Mouse (Mus musculus) hindbrain, embryonic 12.5 days (tissue): ENCODE results near the gene Nr4a2. TPM values are rescaled to one million over a fixed set of nuclear protein-coding genes. Genes with fewer than 3 reads are reported as not detected.

Source experiments
- ATAC-seq: fragments of 200-750 bp; cut with Nextera tagmentation; 2 replicates; pipeline ENCODE4 v1.8.0; 2017; ENCODE audit warnings: moderate TSS enrichment; ENCODE audit not compliant: low FRiP score
- H3K27ac ChIP-seq: fragments of 300-500 bp; sonication (generic); 2 replicates; pipeline ENCODE4 v1.5.1; 2016; ENCODE audit warnings: mild to moderate bottlenecking
- H3K27me3 ChIP-seq: fragments of 300-500 bp; sonication (generic); 2 replicates; pipeline ENCODE4 v1.6.1; 2016; ENCODE audit warnings: mild to moderate bottlenecking
- H3K36me3 ChIP-seq: fragments of 300-500 bp; sonication (generic); 2 replicates; pipeline ENCODE4 v1.6.1; 2016; ENCODE audit warnings: mild to moderate bottlenecking
- H3K4me1 ChIP-seq: fragments of 300-500 bp; sonication (generic); 2 replicates; pipeline ENCODE4 v1.6.1; 2016
- H3K4me2 ChIP-seq: fragments of 300-500 bp; sonication (generic); replicated peaks from 2 replicates; pipeline ENCODE4 v1.6.1; 2016; ENCODE audit warnings: mild to moderate bottlenecking
- H3K4me3 ChIP-seq: fragments of 300-500 bp; sonication (generic); 2 replicates; pipeline ENCODE4 v1.5.1; 2016; ENCODE audit warnings: mild to moderate bottlenecking
- H3K9ac ChIP-seq: fragments of 300-500 bp; sonication (generic); 2 replicates; pipeline ENCODE4 v1.6.1; 2016; ENCODE audit warnings: mild to moderate bottlenecking, moderate library complexity
- H3K9me3 ChIP-seq: fragments of 300-500 bp; sonication (generic); replicated peaks from 2 replicates; pipeline ENCODE4 v1.6.1; 2016; ENCODE audit warnings: mild to moderate bottlenecking
- WGBS: fragments of 180-500 bp; shearing (Covaris S2); methylation state at CpG from one replicate; pipeline ENCODE4 v1.1.7; 2016; 5-methylcytosine and 5-hydroxymethylcytosine counted together
- polyA plus RNA-seq: library from polyadenylated mRNA; unstranded; fragments of >200 nt; fragmentation: Nextera tagmentation; extraction: Ambion mirVana; gene quantifications from 2 replicates; pipeline ENCODE4 v1.2.1, GENCODE M21; 2016

The Nr4a2 gene
- 21.3 and 28.1 TPM in 2 replicates for polyA plus RNA-seq

- Histone ChIP-seq H3K9ac (peak within 1 kb of the TSS; percentile 89), H3K27ac (peak within 1 kb of the TSS; percentile 78), H3K27me3 (no peaks in the 10 kb centered on the region; the same call in 1 of the 2 replicates), H3K9me3 (no peaks in the 10 kb centered on the region), H3K4me2 (peak within 1 kb of the TSS; percentile 79), H3K4me3 (peak within 1 kb of the TSS; percentile 90), H3K4me1 (peaks cover 5% of the 10 kb centered on the region; the same call in 1 of the 2 replicates), H3K36me3 (no peaks in the 10 kb centered on the region)
- ATAC-seq, result peak; percentile 93
- 15% methylated on average over 27 of the region's 69 CpGs for WGBS
These were observed at the start of gene Nr4a2 for GRCm38 (mm10) chr2:57123991-57124840. Nr4a2 (minus strand) TSS chr2:57124003.

DNA sequence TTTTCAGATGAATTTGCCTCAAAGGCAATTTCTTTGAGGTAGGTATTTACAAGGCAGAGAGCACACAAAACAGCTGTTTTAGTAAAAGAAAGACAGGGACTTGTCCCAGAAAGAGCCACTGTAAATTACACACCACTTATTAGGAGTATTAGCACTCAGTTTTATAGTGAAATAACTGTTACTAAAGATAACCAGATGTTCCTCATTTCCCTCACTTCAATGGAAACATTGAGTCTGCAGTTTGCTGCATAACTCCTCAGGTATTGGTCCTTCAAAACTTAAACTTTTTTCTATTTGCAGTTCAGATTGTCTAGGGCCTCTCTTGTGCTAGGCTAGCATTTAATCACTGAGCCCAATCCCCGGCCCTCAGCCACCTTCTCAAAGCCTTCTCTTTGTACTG, 41.6 kb upstream of the Nr4a2 start:
- no peak overlapping the region for H3K27ac ChIP-seq
- H3K36me3 ChIP-seq, result no peaks in the 10 kb centered on the region
- no peaks in the 10 kb centered on the region for H3K27me3 ChIP-seq
- H3K4me1 ChIP-seq, result no peaks in the 10 kb centered on the region
- no peak overlapping the region for H3K4me2 ChIP-seq
- ATAC-seq, result no peak
- H3K9me3 ChIP-seq, result no peaks in the 10 kb centered on the region
- 83% methylated on average over 1 of the region's 1 CpGs for WGBS
- H3K9ac ChIP-seq, result no peak overlapping the region
- H3K4me3 ChIP-seq, result no peak overlapping the region

DNA sequence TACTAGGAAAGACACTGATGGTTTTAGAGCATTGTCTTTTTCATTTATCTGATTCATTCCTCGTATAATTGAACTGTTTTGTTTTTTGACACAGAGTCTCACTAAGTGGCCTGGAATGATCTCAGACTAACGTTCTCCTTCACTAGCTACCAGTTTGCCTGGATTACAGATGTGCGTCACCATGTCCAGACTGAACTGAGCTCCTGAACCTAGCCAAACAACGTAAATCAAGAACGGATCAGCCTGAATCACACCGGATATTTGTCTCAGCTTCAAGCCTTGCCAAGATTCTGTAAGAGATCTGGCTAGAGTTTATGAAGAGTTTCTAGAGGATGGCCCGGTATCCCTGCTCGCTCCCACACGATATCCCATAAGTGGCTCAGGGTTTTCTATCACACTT, 33.0 kb upstream of the Nr4a2 start:
- H3K4me1 ChIP-seq, result no peaks in the 10 kb centered on the region
- H3K36me3 ChIP-seq, result no peaks in the 10 kb centered on the region
- no peak overlapping the region for H3K9ac ChIP-seq
- H3K4me3 ChIP-seq, result no peak overlapping the region
- no peak for ATAC-seq
- H3K9me3 ChIP-seq, result no peaks in the 10 kb centered on the region
- no peak overlapping the region for H3K27ac ChIP-seq
- 88% methylated on average over 9 of the region's 9 CpGs for WGBS
- H3K4me2 ChIP-seq, result no peak overlapping the region
- H3K27me3 ChIP-seq, result no peaks in the 10 kb centered on the region

DNA sequence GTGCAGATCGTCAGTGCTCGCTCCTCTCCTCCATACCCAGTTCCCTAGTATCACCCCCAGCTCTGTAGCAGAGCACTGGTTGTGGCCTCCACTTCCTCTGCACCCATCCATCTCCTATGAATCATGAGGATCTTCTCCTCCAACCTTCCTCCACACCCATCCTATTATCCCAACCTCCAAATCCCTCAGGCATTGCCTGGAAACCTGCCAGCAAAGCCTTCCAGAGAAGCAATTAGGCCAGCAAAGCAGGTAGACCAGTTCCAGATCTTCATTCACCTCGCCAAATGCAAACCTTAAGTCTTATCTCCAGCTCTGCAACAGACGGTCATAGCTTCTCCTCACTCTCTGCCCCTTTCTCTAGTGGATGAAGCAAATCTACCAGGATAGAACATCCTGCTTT, 26.0 kb upstream of the Nr4a2 start:
- H3K36me3 ChIP-seq, result no peaks in the 10 kb centered on the region

DNA sequence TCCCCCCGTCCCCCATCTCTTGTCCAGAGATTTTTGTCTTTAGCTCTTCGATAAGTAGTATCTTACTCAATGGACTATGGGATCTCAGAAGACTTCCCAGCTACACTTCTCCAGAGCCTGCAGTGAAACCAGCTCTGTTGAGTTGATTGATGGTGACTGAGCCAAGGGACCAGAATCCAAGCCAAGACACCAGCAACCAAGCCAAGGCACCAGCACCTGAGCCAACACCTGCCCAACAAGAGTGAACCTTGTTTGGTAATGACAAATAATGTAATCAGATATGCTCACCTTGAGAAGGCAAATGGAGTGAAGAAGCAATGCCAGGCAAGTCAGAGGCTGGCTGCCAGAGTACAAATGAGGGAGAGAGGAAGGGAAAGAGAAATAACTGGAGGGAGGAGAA, 24.4 kb upstream of the Nr4a2 start:
- no peak for ATAC-seq
- no peaks in the 10 kb centered on the region for H3K9me3 ChIP-seq
- H3K4me1 ChIP-seq, result no peaks in the 10 kb centered on the region
- no peak overlapping the region for H3K4me3 ChIP-seq
- no peaks in the 10 kb centered on the region for H3K27me3 ChIP-seq
- H3K4me2 ChIP-seq, result no peak overlapping the region
- WGBS, result 83% methylated on average over 2 of the region's 2 CpGs
- no peaks in the 10 kb centered on the region for H3K36me3 ChIP-seq
- no peak overlapping the region for H3K27ac ChIP-seq
- H3K9ac ChIP-seq, result no peak overlapping the region

More for the DNA sequence above, 26.0 kb upstream of the Nr4a2 start:
- Histone ChIP-seq H3K9ac (no peak overlapping the region), H3K9me3 (no peaks in the 10 kb centered on the region), H3K4me2 (no peak overlapping the region), H3K4me3 (no peak overlapping the region), H3K27ac (no peak overlapping the region), H3K4me1 (no peaks in the 10 kb centered on the region), H3K27me3 (no peaks in the 10 kb centered on the region)
- WGBS, result 91% methylated on average over 4 of the region's 4 CpGs
- no peak for ATAC-seq

- H3K27me3 ChIP-seq, result no peaks in the 10 kb centered on the region
- no peak overlapping the region for H3K9ac ChIP-seq
- 94% methylated on average over 5 of the region's 5 CpGs for WGBS
These were observed 22.0 kb upstream of the Nr4a2 start for GRCm38 (mm10) chr2:57145646-57146421.

DNA sequence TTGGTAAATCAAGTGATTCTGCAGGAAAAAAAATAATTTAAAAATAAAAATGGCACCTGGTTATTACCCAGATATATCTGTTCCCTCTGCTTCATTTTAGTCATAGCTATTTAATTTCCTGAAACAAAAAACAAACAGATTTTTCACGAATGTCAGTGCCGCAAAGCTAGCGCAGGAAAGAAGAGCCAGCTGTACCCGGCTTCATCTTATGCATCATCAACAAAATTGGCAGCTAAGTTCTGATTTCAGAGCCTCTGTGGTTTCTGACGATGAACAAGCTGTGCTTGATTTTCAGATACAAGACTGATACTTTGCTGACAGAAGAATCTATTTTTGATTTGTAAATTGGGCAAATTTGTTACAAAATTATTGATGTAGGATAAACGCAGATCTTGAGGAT, 14.8 kb upstream of the Nr4a2 start:
- H3K4me3 ChIP-seq, result no peak overlapping the region
- H3K4me1 ChIP-seq, result no peaks in the 10 kb centered on the region
- WGBS, result 86% methylated on average over 6 of the region's 6 CpGs
- H3K9ac ChIP-seq, result no peak overlapping the region
- no peaks in the 10 kb centered on the region for H3K9me3 ChIP-seq
- no peaks in the 10 kb centered on the region for H3K36me3 ChIP-seq
- no peak overlapping the region for H3K27ac ChIP-seq
- H3K4me2 ChIP-seq, result no peak overlapping the region
- no peak for ATAC-seq
- H3K27me3 ChIP-seq, result no peaks in the 10 kb centered on the region

More at GRCm38 (mm10) chr2:57145646-57146421, 22.0 kb upstream of the Nr4a2 start:
- Histone ChIP-seq H3K4me2 (no peak overlapping the region), H3K27ac (no peak overlapping the region), H3K36me3 (no peaks in the 10 kb centered on the region), H3K4me3 (no peak overlapping the region), H3K4me1 (no peaks in the 10 kb centered on the region), H3K9me3 (no peaks in the 10 kb centered on the region)
- no peak for ATAC-seq

GRCm38 (mm10) chr2:57127461-57127860, 3.7 kb upstream of the Nr4a2 start:
- Histone ChIP-seq H3K9ac (no peak overlapping the region), H3K4me3 (no peak overlapping the region), H3K4me1 (peaks cover 5% of the 10 kb centered on the region; the same call in 1 of the 2 replicates), H3K9me3 (no peaks in the 10 kb centered on the region), H3K36me3 (no peaks in the 10 kb centered on the region), H3K4me2 (no peak overlapping the region), H3K27ac (no peak overlapping the region), H3K27me3 (no peaks in the 10 kb centered on the region)
- 78% methylated on average over 4 of the region's 4 CpGs for WGBS
- no peak for ATAC-seq

DNA sequence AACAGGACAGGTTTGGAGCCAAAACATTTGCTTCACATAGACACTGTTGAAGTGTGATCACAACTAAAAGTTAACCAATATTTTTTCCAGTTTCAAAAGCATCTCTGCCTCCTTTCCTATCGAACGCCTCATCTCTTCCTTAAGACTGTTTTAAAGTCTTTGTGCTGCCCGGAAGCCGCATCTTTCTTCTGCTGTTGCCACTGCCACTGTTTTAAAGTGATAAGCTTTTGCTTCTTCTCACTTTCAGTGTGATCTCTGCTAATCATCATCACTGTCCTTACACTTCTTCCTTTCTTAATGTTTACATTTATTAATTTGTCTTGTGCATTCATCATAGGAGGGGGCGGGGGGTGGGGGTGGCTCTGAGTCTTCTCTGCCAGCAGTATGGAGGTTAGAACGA, 2.1 kb upstream of the Nr4a2 start:
- no peak overlapping the region for H3K4me2 ChIP-seq
- H3K27me3 ChIP-seq, result no peaks in the 10 kb centered on the region; the same call in 1 of the 2 replicates
- H3K36me3 ChIP-seq, result no peaks in the 10 kb centered on the region
- no peak overlapping the region for H3K4me3 ChIP-seq
- no peak overlapping the region for H3K9ac ChIP-seq
- H3K4me1 ChIP-seq, result peaks cover 5% of the 10 kb centered on the region; the same call in 1 of the 2 replicates
- no peaks in the 10 kb centered on the region for H3K9me3 ChIP-seq
- H3K27ac ChIP-seq, result no peak overlapping the region
- no peak for ATAC-seq
- 82% methylated on average over 6 of the region's 6 CpGs for WGBS

DNA sequence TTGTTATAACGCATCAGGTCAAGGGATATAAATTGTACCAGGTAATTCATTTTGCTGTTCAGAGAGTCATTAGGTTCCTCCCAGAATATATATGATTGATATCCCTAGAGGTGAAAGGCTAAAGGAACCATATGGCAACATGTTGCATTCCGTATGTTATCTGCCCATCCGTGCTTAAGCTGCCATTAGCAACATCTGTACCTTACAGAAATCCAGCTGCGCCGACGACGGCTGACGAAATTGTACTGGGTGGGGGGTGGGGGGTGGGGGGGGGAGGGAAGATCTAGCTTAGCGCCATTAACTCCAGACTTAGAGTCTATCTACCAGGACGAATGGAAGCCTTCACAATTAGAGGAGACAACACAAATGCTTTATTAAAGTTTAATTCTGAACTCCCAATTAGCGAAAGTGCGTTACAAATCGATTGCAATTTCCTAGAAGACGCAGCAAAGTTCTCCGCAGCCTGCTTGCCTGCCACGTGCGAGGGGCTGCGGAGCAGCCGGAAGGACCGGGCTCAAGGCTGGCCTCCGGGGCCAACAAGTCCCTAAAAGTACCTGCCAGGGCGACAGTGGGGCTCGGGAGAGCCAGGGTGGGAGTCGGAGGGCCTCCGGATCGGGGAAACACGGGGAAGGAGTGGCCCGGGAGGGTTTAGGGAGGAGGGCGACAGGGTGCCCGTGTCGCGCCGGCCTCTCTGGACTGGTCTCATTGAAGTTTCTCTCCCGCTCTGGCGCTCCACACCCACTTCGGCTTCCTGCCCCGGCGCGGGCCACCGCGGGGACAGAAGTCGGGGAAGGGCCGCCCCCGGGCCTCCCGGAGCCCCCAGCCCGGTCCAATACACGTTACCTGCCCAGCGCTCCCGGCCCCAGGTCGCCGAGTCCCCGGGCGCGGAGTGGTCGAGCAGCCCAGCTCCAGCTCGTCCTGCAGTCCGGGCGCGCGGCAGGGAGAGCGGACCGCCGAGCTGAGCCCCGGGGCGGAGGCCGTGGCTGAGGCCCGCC, 520 bp downstream of the Nr4a2 start:
- WGBS, result under 1% methylated on average over 65 of the region's 67 CpGs

GRCm38 (mm10) chr2:57121110-57121509, 2.7 kb downstream of the Nr4a2 start:
- Histone ChIP-seq H3K4me2 (no peak overlapping the region), H3K9ac (no peak overlapping the region), H3K4me3 (no peak overlapping the region), H3K36me3 (no peaks in the 10 kb centered on the region), H3K4me1 (peaks cover 16% of the 10 kb centered on the region; the same call in 1 of the 2 replicates), H3K27me3 (no peaks in the 10 kb centered on the region; the same call in 1 of the 2 replicates), H3K27ac (no peak overlapping the region), H3K9me3 (no peaks in the 10 kb centered on the region)
- WGBS, result 90% methylated on average over 4 of the region's 4 CpGs
- ATAC-seq, result no peak

More for the DNA sequence above, 520 bp downstream of the Nr4a2 start:
- peaks cover 5% of the 10 kb centered on the region; the same call in 1 of the 2 replicates for H3K4me1 ChIP-seq
- peak overlapping the region; percentile 79 for H3K4me2 ChIP-seq
- H3K9ac ChIP-seq, result peak overlapping the region; percentile 89
- peak overlapping the region; percentile 78 for H3K27ac ChIP-seq
- no peaks in the 10 kb centered on the region for H3K36me3 ChIP-seq
- H3K27me3 ChIP-seq, result no peaks in the 10 kb centered on the region; the same call in 1 of the 2 replicates
- H3K4me3 ChIP-seq, result peak overlapping the region; percentile 90
- no peaks in the 10 kb centered on the region for H3K9me3 ChIP-seq
- peak; percentile 91 for ATAC-seq
